Mouse (Mus musculus) hindbrain, embryonic 11.5 days (tissue): ENCODE data around the gene Kcnt2. TPM values are rescaled to one million over a fixed set of nuclear protein-coding genes. Genes with fewer than 3 reads are reported as not detected.

Source experiments
- ATAC-seq: fragments of 200-750 bp; cut with Nextera tagmentation; 2 replicates; pipeline ENCODE4 v1.8.0; 2017; ENCODE audit warnings: mild to moderate bottlenecking, moderate TSS enrichment, moderate library complexity; ENCODE audit not compliant: low FRiP score
- DNase-seq: peaks from one replicate; pipeline ENCODE4 v3.0.0-alpha.2; 2015; ENCODE audit warnings: low spot score
- H3K27ac ChIP-seq: fragments of 300-500 bp; sonication (generic); 2 replicates; pipeline ENCODE4 v1.5.1; 2014; ENCODE audit warnings: mild to moderate bottlenecking, low read depth, low read length
- H3K27me3 ChIP-seq: fragments of 300-500 bp; sonication (generic); 2 replicates; pipeline ENCODE4 v1.6.1; 2014; ENCODE audit warnings: mild to moderate bottlenecking, low read length, moderate library complexity, mixed read lengths; ENCODE audit not compliant: control insufficient read depth, insufficient read depth
- H3K36me3 ChIP-seq: fragments of 300-500 bp; sonication (generic); 2 replicates; pipeline ENCODE4 v1.6.1; 2014; ENCODE audit warnings: mild to moderate bottlenecking, low read length, moderate library complexity, mixed read lengths; ENCODE audit not compliant: control insufficient read depth, insufficient read depth
- H3K4me1 ChIP-seq: fragments of 300-500 bp; sonication (generic); replicated peaks from 2 replicates; pipeline ENCODE4 v1.6.1; 2014; ENCODE audit warnings: low read length, mixed read lengths; ENCODE audit not compliant: control insufficient read depth, insufficient read depth
- H3K4me2 ChIP-seq: fragments of 300-500 bp; sonication (generic); replicated peaks from 2 replicates; pipeline ENCODE4 v1.6.1; 2014; ENCODE audit warnings: mild to moderate bottlenecking, low read depth, low read length
- H3K4me3 ChIP-seq: fragments of 300-500 bp; sonication (generic); 2 replicates; pipeline ENCODE4 v1.5.1; 2014; ENCODE audit warnings: low read depth, low read length
- H3K9ac ChIP-seq: fragments of 300-500 bp; sonication (generic); 2 replicates; pipeline ENCODE4 v1.6.1; 2014; ENCODE audit warnings: low read depth, low read length
- H3K9me3 ChIP-seq: fragments of 300-500 bp; sonication (generic); 2 replicates; pipeline ENCODE4 v1.6.1; 2016; ENCODE audit warnings: low read length; ENCODE audit not compliant: control insufficient read depth
- WGBS: fragments of 180-500 bp; shearing (Covaris S2); extraction: QIAGEN DNeasy Blood & Tissue Kit; methylation state at CpG from one replicate; pipeline ENCODE4 v1.1.7; 2014; 5-methylcytosine and 5-hydroxymethylcytosine counted together
- polyA plus RNA-seq: library from polyadenylated mRNA; unstranded; fragments of >200 nt; fragmentation: Nextera tagmentation; extraction: Ambion mirVana; gene quantifications from 2 replicates; pipeline ENCODE4 v1.2.1, GENCODE M21; 2014

Kcnt2 gene
- polyA plus RNA-seq, result 1.5 and 1.6 TPM in 2 replicates

DNA sequence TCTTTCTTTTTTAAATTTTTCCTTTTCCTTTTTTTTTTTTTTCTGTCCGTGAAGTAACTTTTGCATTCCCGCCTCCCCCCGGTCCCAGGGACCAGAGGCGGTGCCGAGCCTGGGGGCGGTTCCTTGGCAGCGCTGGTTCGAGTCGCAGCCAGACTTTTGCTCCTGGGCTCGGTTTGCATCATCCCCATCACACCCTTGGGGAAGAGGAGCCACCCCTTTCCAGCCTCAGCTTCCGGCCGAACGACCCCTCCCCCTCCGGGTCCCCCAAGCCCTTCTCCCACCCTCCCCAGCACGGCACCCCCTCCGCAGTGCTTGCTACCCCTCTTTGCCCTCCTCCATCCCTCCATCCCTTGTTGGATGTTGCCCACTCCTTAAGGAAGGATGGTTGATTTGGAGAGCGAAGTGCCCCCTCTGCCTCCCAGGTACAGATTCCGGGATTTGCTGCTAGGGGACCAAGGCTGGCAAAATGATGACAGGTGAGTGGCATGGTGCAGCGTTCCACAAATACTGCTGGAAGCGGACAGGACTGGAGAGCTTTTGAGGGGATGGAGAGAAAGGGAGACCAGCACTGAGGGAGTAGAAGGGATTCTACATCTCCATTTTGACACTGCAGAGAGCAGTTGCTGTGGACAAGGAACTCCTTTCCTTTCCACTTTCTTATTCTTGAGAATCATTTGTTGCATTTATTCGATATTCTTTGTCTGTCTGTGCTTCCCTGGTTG lies at the start of gene Kcnt2:
TSS of gene Kcnt2 (plus strand) at position 283 of the 722 bp plus-strand sequence.
- DNase-seq, result peak; percentile 48
- no peaks in the 10 kb centered on the region for H3K4me1 ChIP-seq
- WGBS, result under 1% methylated on average over 21 of the region's 21 CpGs
- H3K9ac ChIP-seq, result peak within 1 kb of the TSS; percentile 53
- H3K27me3 ChIP-seq, result no peaks in the 10 kb centered on the region
- H3K4me2 ChIP-seq, result peak within 1 kb of the TSS; percentile 81
- H3K9me3 ChIP-seq, result no peaks in the 10 kb centered on the region
- H3K4me3 ChIP-seq, result peak within 1 kb of the TSS; percentile 48
- peak; percentile 70 for ATAC-seq
- H3K27ac ChIP-seq, result no peak within 1 kb of the TSS
- H3K36me3 ChIP-seq, result no peaks in the 10 kb centered on the region

GRCm38 (mm10) chr1:140205329-140205728 lies 40.6 kb upstream of the Kcnt2 start:
- DNase-seq, result no peak
- 84% methylated on average over 2 of the region's 2 CpGs for WGBS
- Histone ChIP-seq H3K4me1 (no peaks in the 10 kb centered on the region), H3K27me3 (no peaks in the 10 kb centered on the region), H3K4me3 (no peak overlapping the region), H3K27ac (no peak overlapping the region), H3K9me3 (no peaks in the 10 kb centered on the region), H3K36me3 (no peaks in the 10 kb centered on the region), H3K9ac (no peak overlapping the region), H3K4me2 (no peak overlapping the region)
- no peak for ATAC-seq

DNA sequence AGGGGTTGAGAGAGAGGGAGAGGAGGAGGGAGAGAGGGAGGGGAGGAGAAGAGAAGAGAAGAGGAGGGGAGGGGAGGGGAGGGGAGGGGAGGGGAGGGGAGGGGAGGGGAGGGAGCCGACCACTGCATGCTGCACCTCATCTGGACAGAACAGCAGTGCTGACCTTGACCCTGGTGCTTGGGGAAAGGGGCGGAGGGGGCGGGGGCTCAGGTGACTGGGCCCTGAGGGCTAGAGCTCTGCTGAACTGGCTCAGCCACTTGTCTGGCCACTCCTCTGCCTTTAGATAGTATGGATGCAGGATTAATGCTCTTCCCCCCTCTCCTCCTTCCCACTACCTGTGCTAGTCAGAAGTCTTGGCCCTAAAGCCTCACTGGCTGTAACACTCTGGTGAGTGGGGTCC lies 20.7 kb upstream of the Kcnt2 start:
- no peaks in the 10 kb centered on the region for H3K36me3 ChIP-seq
- no peaks in the 10 kb centered on the region for H3K4me1 ChIP-seq
- ATAC-seq, result peak; percentile 23; the same call in 1 of the 2 replicates
- H3K27me3 ChIP-seq, result no peaks in the 10 kb centered on the region
- H3K4me2 ChIP-seq, result no peak overlapping the region
- H3K9ac ChIP-seq, result no peak overlapping the region
- H3K9me3 ChIP-seq, result no peaks in the 10 kb centered on the region
- no peak for DNase-seq
- no peak overlapping the region for H3K27ac ChIP-seq
- H3K4me3 ChIP-seq, result no peak overlapping the region
- 44% methylated on average over 3 of the region's 3 CpGs for WGBS

DNA sequence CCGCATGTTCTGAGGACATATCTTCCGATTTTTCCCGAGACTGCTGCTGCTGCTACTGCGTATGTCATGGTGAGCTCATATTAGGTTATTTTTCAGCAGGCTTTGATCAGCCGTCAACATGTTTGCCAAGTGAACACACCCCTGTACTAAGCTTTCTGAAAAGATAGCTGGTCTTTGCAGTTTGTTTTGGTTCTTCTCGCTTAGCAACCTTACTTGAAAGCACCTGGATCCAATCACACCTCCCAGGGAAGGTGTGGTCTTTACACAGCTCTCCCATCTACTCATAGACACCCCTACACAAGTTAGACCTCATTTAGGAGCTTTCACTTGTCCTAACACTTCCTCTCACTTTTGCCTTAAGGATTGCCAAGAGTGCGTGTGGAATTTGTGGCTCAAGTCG lies 19.3 kb upstream of the Kcnt2 start:
- Histone ChIP-seq H3K9ac (no peak overlapping the region), H3K4me3 (no peak overlapping the region), H3K27me3 (no peaks in the 10 kb centered on the region), H3K27ac (no peak overlapping the region), H3K36me3 (no peaks in the 10 kb centered on the region), H3K4me2 (no peak overlapping the region), H3K9me3 (no peaks in the 10 kb centered on the region), H3K4me1 (no peaks in the 10 kb centered on the region)
- ATAC-seq (no peak), DNase-seq (no peak)
- WGBS, result 85% methylated on average over 8 of the region's 8 CpGs

GRCm38 (mm10) chr1:140245465-140245864 lies 493 bp upstream of the Kcnt2 start:
- H3K4me2 ChIP-seq, result peak overlapping the region; percentile 81
- peak overlapping the region; percentile 53 for H3K9ac ChIP-seq
- H3K9me3 ChIP-seq, result no peaks in the 10 kb centered on the region
- peak; percentile 100 for ATAC-seq
- no peaks in the 10 kb centered on the region for H3K27me3 ChIP-seq
- peak overlapping the region; percentile 48 for H3K4me3 ChIP-seq
- H3K4me1 ChIP-seq, result no peaks in the 10 kb centered on the region
- H3K27ac ChIP-seq, result no peak overlapping the region
- 0% methylated on average over 17 of the region's 17 CpGs for WGBS
- DNase-seq, result peak; percentile 86
- no peaks in the 10 kb centered on the region for H3K36me3 ChIP-seq

- no peaks in the 10 kb centered on the region for H3K4me1 ChIP-seq
- H3K27me3 ChIP-seq, result no peaks in the 10 kb centered on the region
- WGBS, result 89% methylated on average over 3 of the region's 3 CpGs
- H3K4me2 ChIP-seq, result no peak overlapping the region
- H3K9ac ChIP-seq, result no peak overlapping the region
- no peak overlapping the region for H3K27ac ChIP-seq
- no peak overlapping the region for H3K4me3 ChIP-seq
- H3K36me3 ChIP-seq, result no peaks in the 10 kb centered on the region
- ATAC-seq (no peak), DNase-seq (no peak)
- no peaks in the 10 kb centered on the region for H3K9me3 ChIP-seq
These were observed 18.7 kb downstream of the Kcnt2 start for GRCm38 (mm10) chr1:140264696-140265095.

DNA sequence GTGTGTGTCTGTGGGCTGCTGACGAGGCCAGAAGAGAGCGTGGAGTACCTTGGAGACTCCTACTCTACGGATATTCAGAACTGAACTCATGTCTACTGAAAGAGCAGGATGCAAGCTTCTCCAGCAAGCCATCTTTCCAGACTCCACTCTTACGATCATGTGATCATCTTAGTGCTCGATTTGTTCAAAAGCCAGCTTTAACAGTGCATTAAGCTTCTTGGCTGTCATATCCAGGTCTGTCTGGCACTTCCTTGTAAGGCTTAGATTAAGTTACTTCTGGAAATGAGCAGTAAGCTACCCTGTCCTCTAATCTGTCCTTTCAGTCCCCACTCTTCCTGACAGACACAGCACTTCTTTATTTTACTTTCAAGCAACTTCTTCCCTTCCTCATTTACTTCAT lies 20.1 kb downstream of the Kcnt2 start:
- H3K9me3 ChIP-seq, result no peaks in the 10 kb centered on the region
- WGBS, result 93% methylated on average over 5 of the region's 5 CpGs
- no peaks in the 10 kb centered on the region for H3K27me3 ChIP-seq
- no peak overlapping the region for H3K4me3 ChIP-seq
- no peaks in the 10 kb centered on the region for H3K4me1 ChIP-seq
- no peaks in the 10 kb centered on the region for H3K36me3 ChIP-seq
- no peak for DNase-seq
- no peak overlapping the region for H3K9ac ChIP-seq
- no peak overlapping the region for H3K4me2 ChIP-seq
- ATAC-seq, result no peak
- no peak overlapping the region for H3K27ac ChIP-seq

DNA sequence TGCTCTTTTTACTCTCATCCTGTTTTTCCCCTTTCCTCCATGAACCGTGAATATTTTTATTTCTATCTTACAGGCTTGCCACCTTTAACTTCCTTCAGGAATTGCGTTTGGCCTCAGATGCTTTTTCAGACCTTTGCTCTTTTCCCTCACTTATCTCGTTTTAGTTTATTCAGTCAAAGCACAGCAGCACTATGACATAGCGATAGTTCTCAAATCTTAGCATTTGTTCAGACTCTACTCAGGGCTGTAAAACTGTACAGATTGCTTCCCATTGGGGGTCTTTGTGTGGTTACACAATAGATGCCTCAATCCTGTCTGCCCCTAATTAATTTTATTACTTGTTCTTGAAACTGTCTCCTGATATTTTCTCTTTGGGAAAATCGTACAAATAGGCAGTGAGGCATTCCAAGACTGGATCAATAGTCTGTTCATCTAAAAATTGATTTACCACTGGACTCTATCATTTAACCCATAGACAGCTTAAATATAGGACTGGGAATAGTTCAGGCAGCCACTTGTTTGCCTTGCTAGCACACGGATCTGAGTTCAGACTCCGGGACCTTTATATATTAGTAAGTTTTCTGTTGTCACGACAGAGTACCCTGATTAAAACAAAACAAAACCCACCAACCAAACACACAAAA lies 20.8 kb downstream of the Kcnt2 start:
- Histone ChIP-seq H3K4me3 (no peak overlapping the region), H3K4me2 (no peak overlapping the region), H3K4me1 (no peaks in the 10 kb centered on the region), H3K36me3 (no peaks in the 10 kb centered on the region), H3K9ac (no peak overlapping the region), H3K27ac (no peak overlapping the region), H3K9me3 (no peaks in the 10 kb centered on the region), H3K27me3 (no peaks in the 10 kb centered on the region)
- no peak for DNase-seq
- no peak for ATAC-seq
- 68% methylated on average over 8 of the region's 8 CpGs for WGBS

DNA sequence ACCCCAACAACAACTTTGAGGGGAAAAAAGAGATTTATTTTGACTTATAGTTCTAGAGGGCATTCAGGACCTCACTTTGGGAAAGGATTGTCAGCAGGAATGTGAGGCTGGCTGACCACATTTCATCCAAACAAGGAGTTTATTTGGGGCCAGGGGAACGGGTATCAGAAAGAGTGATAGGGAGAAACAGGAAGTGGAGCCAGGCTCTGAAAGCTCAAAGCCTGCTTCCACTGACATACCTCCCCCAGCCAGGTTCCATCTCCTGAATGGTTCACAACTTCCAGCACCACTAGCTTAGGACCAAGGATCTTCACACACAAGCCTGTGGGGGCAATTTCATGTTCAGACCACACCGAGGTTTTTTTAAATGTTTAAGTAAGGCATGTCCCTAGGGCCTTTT lies 21.3 kb downstream of the Kcnt2 start:
- H3K27ac ChIP-seq, result no peak overlapping the region

More for the DNA sequence above, 21.3 kb downstream of the Kcnt2 start:
- Histone ChIP-seq H3K9me3 (no peaks in the 10 kb centered on the region), H3K4me3 (no peak overlapping the region), H3K27me3 (no peaks in the 10 kb centered on the region), H3K4me1 (no peaks in the 10 kb centered on the region), H3K4me2 (no peak overlapping the region), H3K36me3 (no peaks in the 10 kb centered on the region), H3K9ac (no peak overlapping the region)
- WGBS, result 66% methylated on average over 2 of the region's 2 CpGs
- DNase-seq, result no peak
- ATAC-seq, result no peak; the same call in 1 of the 2 replicates
